Mouse (Mus musculus): ENCODE data around the gene Srsf12. TPM values are rescaled to one million over a fixed set of nuclear protein-coding genes. Genes with fewer than 3 reads are reported as not detected.

The Srsf12 gene
- total RNA-seq (2021), result 10 to 100 TPM; 27.5 to 31.7 TPM
- long read RNA-seq, experiment 1, transcript Srsf12-201 (3 exons, 2,939 nt), result major isoform, 5 of 33 reads
- long read RNA-seq, experiment 1, partial matches to known transcripts, result 9 of 33 reads
- long read RNA-seq, experiment 1, other reads (novel, unspliced or antisense), result 16 of 33 reads
- long read RNA-seq, experiment 2, transcript Srsf12-201 (3 exons, 2,939 nt), result major isoform, 5 of 38 reads
- long read RNA-seq, experiment 2, transcript Srsf12-202 (5 exons, 829 nt), result major isoform, 5 of 38 reads
- long read RNA-seq, experiment 2, partial matches to known transcripts, result 10 of 38 reads
- long read RNA-seq, experiment 2, other reads (novel, unspliced or antisense), result 18 of 38 reads

- peak; percentile 17 to 45 for DNase-seq (ENCODE audit: low spot score in 2 of 2)
- intact Hi-C loops (cut with DNase I), result loop anchor here (5.0 kb wide), 1 partner anchor 83 kb away; the partner anchor contains the start of gene Pnrc1
These were observed at the start of gene Srsf12 for GRCm38 (mm10) chr4:33208881-33209841. Gene Srsf12 (plus strand): TSS chr4:33208991.

GRCm38 (mm10) chr4:33183477-33183876 lies 25.3 kb upstream of the Srsf12 start:
- DNase-seq (ENCODE audit: low spot score in 2 of 2), result peak in 1 of 2 experiments; percentile 15
- intact Hi-C loops (cut with DNase I), result no loop called here

- intact Hi-C loops (cut with DNase I), result loop anchor here (5.0 kb wide), 1 partner anchor 56 kb away; the partner anchor contains the start of gene Gabrr1
- peak; percentile 36 to 60 for DNase-seq (ENCODE audit: low spot score in 2 of 2)
These were observed 20.6 kb upstream of the Srsf12 start for GRCm38 (mm10) chr4:33188164-33188563.

- peak; percentile 87 to 94 for DNase-seq (ENCODE audit: low spot score in 2 of 2)
- intact Hi-C loops (cut with DNase I), result loop anchor here (5.0 kb wide), 1 partner anchor 57 kb away; the partner anchor contains the start of gene Gabrr1
These were observed 19.7 kb upstream of the Srsf12 start for GRCm38 (mm10) chr4:33188781-33189734.

- intact Hi-C loops (cut with DNase I), result loop anchor here (5.0 kb wide), 1 partner anchor 57 kb away; the partner anchor contains the start of gene Gabrr1
These were observed 19.1 kb upstream of the Srsf12 start, which contains the start of gene Pm20d2 for GRCm38 (mm10) chr4:33189735-33190036. Gene Pm20d2 (minus strand): TSS chr4:33189737.

GRCm38 (mm10) chr4:33198117-33198516 lies 10.7 kb upstream of the Srsf12 start:
- intact Hi-C loops (cut with DNase I), result no loop called here
- no peak for DNase-seq (ENCODE audit: low spot score in 2 of 2)

More at GRCm38 (mm10) chr4:33189735-33190036, 19.1 kb upstream of the Srsf12 start, which contains the start of gene Pm20d2:
- DNase-seq (ENCODE audit: low spot score in 2 of 2), result no peak

- intact Hi-C loops (cut with DNase I), result loop anchor here (5.0 kb wide), 2 partner anchors 77 to 88 kb away; partner anchors contain the start of gene Pnrc1
These were observed 4.1 kb upstream of the Srsf12 start for GRCm38 (mm10) chr4:33204682-33205081.

GRCm38 (mm10) chr4:33207551-33207950 lies 1.2 kb upstream of the Srsf12 start:
- intact Hi-C loops (cut with DNase I), result loop anchor here (5.0 kb wide), 1 partner anchor 85 kb away; the partner anchor contains the start of gene Pnrc1

More at GRCm38 (mm10) chr4:33204682-33205081, 4.1 kb upstream of the Srsf12 start:
- peak; percentile 38 to 61 for DNase-seq (ENCODE audit: low spot score in 2 of 2)

GRCm38 (mm10) chr4:33221847-33222246 lies 13.1 kb downstream of the Srsf12 start:
- intact Hi-C loops (cut with DNase I), result no loop called here
- DNase-seq (ENCODE audit: low spot score in 2 of 2), result no peak

More at GRCm38 (mm10) chr4:33207551-33207950, 1.2 kb upstream of the Srsf12 start:
- DNase-seq (ENCODE audit: low spot score in 2 of 2), result no peak

GRCm38 (mm10) chr4:33224003-33224675 lies 15.3 kb downstream of the Srsf12 start:
- intact Hi-C loops (cut with DNase I), result no loop called here

GRCm38 (mm10) chr4:33227164-33227563 lies 18.4 kb downstream of the Srsf12 start:
- intact Hi-C loops (cut with DNase I), result no loop called here
- no peak for DNase-seq (ENCODE audit: low spot score in 2 of 2)

More at GRCm38 (mm10) chr4:33224003-33224675, 15.3 kb downstream of the Srsf12 start:
- no peak for DNase-seq (ENCODE audit: low spot score in 2 of 2)

GRCm38 (mm10) chr4:33229639-33230038 lies 20.8 kb downstream of the Srsf12 start:
- intact Hi-C loops (cut with DNase I), result no loop called here
- no peak for DNase-seq (ENCODE audit: low spot score in 2 of 2)

- no peak for DNase-seq (ENCODE audit: low spot score in 2 of 2)
- intact Hi-C loops (cut with DNase I), result no loop called here
These were observed 22.1 kb downstream of the Srsf12 start for GRCm38 (mm10) chr4:33230881-33231280.

- peak in 1 of 2 experiments; percentile 18 for DNase-seq (ENCODE audit: low spot score in 2 of 2)
- intact Hi-C loops (cut with DNase I), result no loop called here
These were observed 33.7 kb downstream of the Srsf12 start for GRCm38 (mm10) chr4:33242536-33242935.

- DNase-seq (ENCODE audit: low spot score in 2 of 2), result no peak
- intact Hi-C loops (cut with DNase I), result no loop called here
These were observed 34.4 kb downstream of the Srsf12 start for GRCm38 (mm10) chr4:33243016-33243758.

GRCm38 (mm10) chr4:33243921-33244320 lies 35.1 kb downstream of the Srsf12 start:
- intact Hi-C loops (cut with DNase I), result no loop called here
- DNase-seq (ENCODE audit: low spot score in 2 of 2), result no peak

GRCm38 (mm10) chr4:33245853-33246395 lies 37.1 kb downstream of the Srsf12 start:
- DNase-seq (ENCODE audit: low spot score in 2 of 2), result no peak
- intact Hi-C loops (cut with DNase I), result loop anchor here (5.0 kb wide), 1 partner anchor 46 kb away; the partner anchor contains the start of gene Pnrc1
